Mouse (Mus musculus) urinary bladder, adult 2 months (tissue): ENCODE results near the gene Katnbl1. TPM values are rescaled to one million over a fixed set of nuclear protein-coding genes. Genes with fewer than 3 reads are reported as not detected.

Experiments
- polyA plus RNA-seq: library from polyadenylated mRNA; depleted of rRNA; stranded (reverse); fragments of >200 nt; gene quantifications from 2 replicates; pipeline ENCODE4 v1.2.3, GENCODE M21; 2012; rRNA removed

Katnbl1 gene
- polyA plus RNA-seq, 1 experiment: 12.8 TPM

Other genes with a start within 250 kb of the Katnbl1 start
- gene Olfr1316, start 244.2 kb upstream of the Katnbl1 start, polyA plus RNA-seq: not detected in 2 replicates
- gene Olfr1317, start 238.9 kb upstream of the Katnbl1 start, polyA plus RNA-seq: not detected in 2 replicates
- not detected in 2 replicates for gene Olfr1318, start 225.0 kb upstream of the Katnbl1 start, polyA plus RNA-seq
- 49.2 and 51.3 TPM in 2 replicates for gene Lpcat4, start 139.7 kb upstream of the Katnbl1 start, polyA plus RNA-seq
- gene Nutm1, start 119.9 kb upstream of the Katnbl1 start, polyA plus RNA-seq: not detected in 2 replicates
- 101 and 145 TPM in 2 replicates for gene Nop10, start 117.3 kb upstream of the Katnbl1 start, polyA plus RNA-seq
- 80.4 and 84.2 TPM in 2 replicates for gene Slc12a6, start 113.4 kb upstream of the Katnbl1 start, polyA plus RNA-seq
- 0.03 and 0.06 TPM in 2 replicates for gene Gm21985, start 112.9 kb upstream of the Katnbl1 start, polyA plus RNA-seq
- 89.9 and 92.4 TPM in 2 replicates for gene Emc4, start 11.2 kb upstream of the Katnbl1 start, polyA plus RNA-seq
- 17.7 and 18.9 TPM in 2 replicates for gene Emc7, start 75.8 kb downstream of the Katnbl1 start, polyA plus RNA-seq
- not detected in 2 replicates for gene Chrm5, start 101.6 kb downstream of the Katnbl1 start, polyA plus RNA-seq
- gene Aven, start 113.8 kb downstream of the Katnbl1 start, polyA plus RNA-seq: 12.9 and 14.9 TPM in 2 replicates